Mouse (Mus musculus): Measurements from ENCODE around the gene Tbc1d14. TPM values are rescaled to one million over a fixed set of nuclear protein-coding genes. Genes with fewer than 3 reads are reported as not detected.

Gene Tbc1d14
- total RNA-seq, 2 experiments from 2014 or later = 74.1 to 78.7 TPM

DNA sequence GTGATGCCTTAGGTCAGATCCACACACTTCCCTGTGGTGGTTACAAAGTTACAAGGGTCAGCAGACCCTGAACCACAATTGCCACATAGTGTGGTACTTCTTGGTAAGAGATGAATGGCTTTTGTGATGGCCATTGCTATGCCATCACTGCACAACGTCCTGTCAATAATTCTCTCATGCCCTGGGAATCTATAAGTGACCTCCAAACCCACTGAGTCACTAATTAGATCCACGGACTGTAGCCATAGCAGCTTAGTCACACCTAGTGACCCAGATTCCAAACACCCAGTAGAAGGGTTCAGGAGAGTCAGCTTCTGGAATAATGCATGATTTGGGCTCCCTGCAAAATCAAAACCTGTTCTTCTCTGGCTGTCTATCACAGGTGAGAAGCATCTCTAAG is 67.9 kb downstream of the Tbc1d14 start:
- intact Hi-C loops (cut with DNase I) = no loop called here
- no peak for DNase-seq (ENCODE audit: low spot score in 2 of 2)

DNA sequence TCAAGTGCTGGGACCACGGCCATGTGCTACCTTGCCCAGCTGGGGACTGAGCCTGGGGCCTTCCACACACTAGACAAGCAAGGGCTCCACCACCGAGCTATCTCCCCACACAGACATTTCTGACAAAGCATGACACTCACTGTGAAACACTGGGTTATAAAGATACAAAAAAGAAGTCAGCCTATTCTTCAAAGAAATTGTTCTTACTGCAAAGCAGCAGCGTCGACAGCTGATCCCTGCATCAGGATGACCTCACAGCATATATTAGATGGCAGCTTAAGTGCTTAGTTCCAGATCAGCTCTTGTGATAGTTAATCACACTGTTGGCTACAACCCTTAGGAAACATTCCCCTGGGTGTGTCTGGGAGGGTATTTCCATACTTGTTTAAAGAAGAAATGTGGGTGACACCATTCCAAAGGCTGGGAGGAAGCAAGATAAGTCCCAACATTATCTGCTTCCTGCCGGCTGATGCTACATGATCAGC is 69.8 kb downstream of the Tbc1d14 start:
- DNase-seq (ENCODE audit: low spot score in 2 of 2) = no peak
- intact Hi-C loops (cut with DNase I) = no loop called here

DNA sequence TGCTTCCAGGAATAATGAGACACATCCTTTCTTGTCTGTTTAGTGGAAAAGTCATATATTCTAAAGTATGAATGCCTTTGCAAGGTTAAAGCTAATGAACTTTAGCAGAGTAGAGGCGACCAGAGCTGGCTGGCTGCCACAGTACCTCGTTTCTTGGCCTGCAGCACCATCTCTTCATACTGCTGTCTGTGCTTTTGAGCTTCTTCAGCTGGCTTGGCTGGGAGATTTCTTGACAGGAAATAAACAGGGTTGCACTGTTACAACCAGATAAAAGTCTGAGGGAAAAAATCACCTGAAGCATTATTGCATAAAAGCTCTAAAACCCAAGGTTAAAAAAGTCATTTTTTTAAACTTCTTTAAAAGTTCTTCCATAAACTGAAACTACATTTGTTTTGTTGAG is 70.3 kb downstream of the Tbc1d14 start:
- intact Hi-C loops (cut with DNase I) = no loop called here

DNA sequence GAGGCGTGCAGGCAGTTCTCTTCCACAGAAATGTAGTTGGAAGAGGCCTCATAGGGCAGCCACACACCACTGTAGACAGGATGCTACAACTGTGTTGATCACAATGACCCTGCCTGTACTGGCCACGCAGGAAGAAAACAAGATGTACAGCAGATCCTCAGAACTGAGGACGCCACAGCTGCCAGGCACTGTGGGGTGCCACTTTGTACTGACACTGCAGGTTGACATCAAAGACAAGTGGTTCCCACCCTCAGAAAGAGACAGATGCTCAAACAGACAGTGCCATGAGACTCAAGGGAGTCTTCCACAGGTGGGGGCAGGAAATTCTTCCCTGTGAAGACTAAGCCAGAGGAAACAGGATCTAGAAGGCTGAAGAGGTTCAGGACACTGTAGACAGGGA is 73.3 kb downstream of the Tbc1d14 start:
- intact Hi-C loops (cut with DNase I) = no loop called here
- no peak for DNase-seq (ENCODE audit: low spot score in 2 of 2)

More for the DNA sequence above, 70.3 kb downstream of the Tbc1d14 start:
- DNase-seq (ENCODE audit: low spot score in 2 of 2) = no peak

DNA sequence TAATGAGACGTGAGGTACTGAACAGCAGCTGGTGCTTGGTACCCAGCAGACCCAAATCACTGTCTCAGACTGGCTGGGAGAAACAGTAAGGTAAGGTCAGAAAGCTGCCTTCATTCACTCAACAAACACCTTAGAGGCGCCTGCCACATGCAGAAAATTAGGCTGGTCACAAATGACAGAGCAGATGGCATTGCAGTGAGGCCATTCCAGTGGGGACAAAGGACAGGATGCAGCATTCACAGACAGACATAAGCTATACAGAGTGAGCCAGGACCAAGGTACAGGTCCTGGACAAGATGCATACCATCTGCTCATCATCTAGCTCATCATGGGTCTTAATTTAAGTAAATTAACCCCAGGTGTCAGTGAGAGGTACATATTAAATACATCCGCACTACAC is 75.5 kb downstream of the Tbc1d14 start:
- intact Hi-C loops (cut with DNase I) = no loop called here
- no peak for DNase-seq (ENCODE audit: low spot score in 2 of 2)

DNA sequence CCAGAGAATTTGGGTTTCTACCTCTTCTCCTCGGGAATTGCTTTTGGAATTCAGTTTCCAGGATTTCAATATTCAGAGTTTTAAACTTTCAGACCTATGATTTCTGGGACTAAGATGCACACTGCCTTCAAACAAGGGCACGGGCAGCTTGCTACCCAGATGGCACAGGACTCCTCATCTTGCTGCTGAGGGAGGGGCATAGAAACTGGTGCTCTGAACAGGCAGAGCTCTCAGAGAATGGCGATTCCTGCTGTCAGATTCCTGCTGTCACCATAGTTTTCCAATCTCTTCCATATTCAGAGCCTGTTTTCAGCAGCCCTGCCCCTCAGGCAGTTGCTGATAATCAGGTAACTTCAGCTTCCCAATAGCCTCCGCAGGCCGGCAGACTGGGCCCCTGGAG is 77.5 kb downstream of the Tbc1d14 start:
- intact Hi-C loops (cut with DNase I) = no loop called here
- no peak for DNase-seq (ENCODE audit: low spot score in 2 of 2)

DNA sequence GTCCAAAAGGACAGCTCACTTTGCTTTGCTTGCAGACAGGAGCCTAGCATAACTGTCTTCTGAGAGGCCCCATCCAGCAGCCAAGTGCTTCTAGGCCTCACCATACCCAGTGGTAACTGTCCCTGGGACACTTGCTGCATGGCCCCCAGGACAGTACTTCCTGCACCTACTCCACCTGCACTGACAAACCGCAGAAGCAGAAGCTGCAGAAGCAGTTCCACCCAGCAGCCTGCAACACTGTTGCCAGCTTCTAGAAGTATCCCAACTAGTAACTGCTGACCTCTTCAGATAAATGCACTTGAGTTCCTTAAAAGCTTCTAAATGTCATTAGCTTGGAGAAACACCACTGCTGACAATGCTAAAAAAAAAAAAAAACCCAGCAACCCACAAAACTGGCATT is 78.0 kb downstream of the Tbc1d14 start:
- intact Hi-C loops (cut with DNase I) = no loop called here
- DNase-seq (ENCODE audit: low spot score in 2 of 2) = no peak

DNA sequence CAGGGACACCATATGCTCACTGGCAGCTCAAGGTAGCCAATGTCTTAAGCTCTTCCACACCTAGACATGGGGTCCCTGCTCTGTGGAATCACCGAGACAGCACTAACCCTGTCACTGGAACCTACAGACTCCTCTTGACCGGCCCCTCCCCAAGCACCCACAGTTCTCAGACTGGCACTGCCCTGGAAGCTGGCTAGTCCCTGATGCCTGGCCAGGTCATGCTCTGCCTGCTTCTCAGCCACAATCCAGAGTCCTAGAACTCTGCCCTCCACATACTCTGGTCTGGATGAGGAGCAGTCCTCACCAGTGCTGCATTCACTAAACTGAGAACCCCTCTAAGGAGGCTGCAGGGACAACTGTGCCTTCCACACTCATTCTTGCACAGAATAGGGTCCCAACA is 82.1 kb downstream of the Tbc1d14 start:
- intact Hi-C loops (cut with DNase I) = no loop called here
- no peak for DNase-seq (ENCODE audit: low spot score in 2 of 2)

DNA sequence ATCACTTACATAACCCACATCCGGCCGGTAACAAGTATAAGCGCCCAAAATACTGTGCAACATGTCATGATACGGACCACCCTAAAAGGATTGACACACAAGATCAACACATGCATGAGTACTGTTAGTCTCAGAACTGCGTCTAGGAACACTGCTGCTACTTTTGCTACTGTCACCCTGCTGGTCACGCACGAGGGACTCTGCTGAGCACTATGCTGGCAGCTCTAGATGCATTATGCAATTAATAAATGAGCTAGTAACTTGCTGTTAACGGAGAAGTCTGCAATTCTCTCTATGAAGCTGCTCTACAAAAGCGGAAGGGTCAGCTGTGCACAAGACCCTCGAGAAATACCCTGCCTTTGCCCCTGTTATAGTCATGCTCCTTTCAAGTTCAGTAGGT is 84.7 kb downstream of the Tbc1d14 start:
- intact Hi-C loops (cut with DNase I) = no loop called here

DNA sequence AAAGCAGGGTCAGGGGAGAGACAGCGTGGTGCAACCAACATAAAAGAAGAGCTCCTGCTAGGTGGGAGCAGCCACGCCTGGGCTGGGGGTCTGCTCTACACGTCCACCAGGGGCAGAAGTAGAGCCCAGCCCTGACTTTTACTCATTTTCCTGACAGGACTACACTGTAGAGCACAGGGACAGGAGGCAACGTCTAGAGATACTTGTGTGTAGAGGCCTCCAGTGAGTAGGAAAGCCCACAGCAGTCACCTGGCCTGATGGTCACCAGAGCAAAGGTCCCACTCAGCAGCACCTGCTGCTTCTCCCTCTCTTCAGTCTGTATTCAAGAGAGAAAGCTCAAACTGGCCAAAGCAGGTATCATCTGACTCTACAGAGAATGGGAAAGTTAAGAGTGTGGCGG is 87.4 kb downstream of the Tbc1d14 start:
- intact Hi-C loops (cut with DNase I) = no loop called here
- DNase-seq (ENCODE audit: low spot score in 2 of 2) = no peak

More for the DNA sequence above, 84.7 kb downstream of the Tbc1d14 start:
- no peak for DNase-seq (ENCODE audit: low spot score in 2 of 2)

DNA sequence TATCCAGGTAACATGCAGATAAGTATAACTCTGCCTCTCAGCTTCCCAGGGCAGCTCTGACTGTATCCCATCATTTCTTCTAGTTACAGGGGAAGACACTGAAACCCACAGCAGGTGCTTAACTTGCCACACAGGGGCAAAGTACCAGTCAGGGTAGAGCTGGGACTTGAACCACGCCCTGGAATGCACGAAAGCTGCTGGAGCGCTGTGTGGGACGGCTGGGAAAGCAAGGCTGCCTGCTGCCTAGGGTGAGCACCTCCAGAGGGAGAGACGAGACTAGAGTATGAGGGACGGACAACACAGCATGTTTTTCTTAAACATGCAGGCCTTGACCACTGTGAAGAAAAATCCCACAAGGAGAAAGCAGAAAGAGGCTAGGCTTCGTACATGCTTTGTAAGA is 87.8 kb downstream of the Tbc1d14 start:
- intact Hi-C loops (cut with DNase I) = no loop called here
- DNase-seq (ENCODE audit: low spot score in 2 of 2) = no peak

DNA sequence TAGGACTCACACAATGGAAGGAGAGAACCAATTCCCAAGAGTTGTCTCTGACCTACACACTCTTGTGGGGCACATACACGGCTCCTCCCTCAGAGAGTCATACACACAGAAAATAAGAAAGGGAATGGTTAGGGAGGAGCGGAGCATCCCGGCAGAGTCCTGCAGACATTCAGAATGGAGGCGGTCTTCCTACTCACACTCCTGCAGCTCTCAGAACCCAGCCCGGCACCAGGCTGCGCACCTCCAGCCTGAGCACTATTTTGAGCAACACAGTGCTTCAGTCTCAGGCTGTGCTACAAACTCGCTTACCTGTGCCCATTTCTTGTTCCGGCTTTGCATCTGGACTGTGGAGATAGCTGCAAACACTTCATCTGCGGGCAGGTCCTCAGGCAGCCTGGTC is 98.4 kb downstream of the Tbc1d14 start:
- DNase-seq (ENCODE audit: low spot score in 2 of 2) = peak in 1 of 2 experiments; percentile 39
- intact Hi-C loops (cut with DNase I) = no loop called here

DNA sequence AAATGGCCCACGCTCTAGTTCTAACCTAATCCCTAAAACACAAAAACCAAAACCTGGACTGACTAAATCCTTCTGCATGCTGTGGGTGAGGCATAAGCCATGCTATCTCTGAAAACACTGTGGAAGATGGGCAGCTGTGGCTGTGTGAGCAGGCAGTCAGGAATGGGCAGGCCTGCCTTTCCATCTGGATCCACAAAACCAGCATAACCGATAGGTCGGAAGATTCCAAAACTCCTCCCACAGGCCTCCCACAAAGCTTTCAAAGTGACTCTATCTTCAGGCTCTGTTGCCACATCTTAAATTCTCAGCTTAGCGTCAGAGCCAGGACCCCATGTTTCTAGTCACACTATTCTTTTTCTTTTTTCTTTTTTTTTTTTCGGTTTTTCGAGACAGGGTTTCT is 99.2 kb downstream of the Tbc1d14 start:
- peak in 1 of 2 experiments; percentile 78 for DNase-seq (ENCODE audit: low spot score in 2 of 2)
- intact Hi-C loops (cut with DNase I) = no loop called here

DNA sequence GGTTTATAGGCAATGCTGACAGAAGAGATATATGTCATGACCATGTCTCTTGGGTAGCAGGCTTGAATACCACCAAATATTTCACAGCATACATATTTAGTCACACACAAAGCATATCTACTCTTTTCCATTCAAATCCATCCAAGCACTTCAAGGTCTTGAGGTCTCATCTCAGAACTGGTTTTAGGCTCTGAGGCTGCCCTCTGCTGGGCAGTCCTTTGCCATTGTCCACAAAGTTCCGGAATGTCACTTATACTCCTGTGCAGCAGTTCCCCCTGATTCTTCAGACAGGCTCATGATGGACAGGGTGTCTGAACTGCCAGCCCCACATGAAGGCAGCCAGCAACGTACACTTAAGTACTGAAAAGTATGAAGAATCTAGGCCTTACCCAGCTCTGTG is 103.9 kb downstream of the Tbc1d14 start:
- intact Hi-C loops (cut with DNase I) = no loop called here
- no peak for DNase-seq (ENCODE audit: low spot score in 2 of 2)

DNA sequence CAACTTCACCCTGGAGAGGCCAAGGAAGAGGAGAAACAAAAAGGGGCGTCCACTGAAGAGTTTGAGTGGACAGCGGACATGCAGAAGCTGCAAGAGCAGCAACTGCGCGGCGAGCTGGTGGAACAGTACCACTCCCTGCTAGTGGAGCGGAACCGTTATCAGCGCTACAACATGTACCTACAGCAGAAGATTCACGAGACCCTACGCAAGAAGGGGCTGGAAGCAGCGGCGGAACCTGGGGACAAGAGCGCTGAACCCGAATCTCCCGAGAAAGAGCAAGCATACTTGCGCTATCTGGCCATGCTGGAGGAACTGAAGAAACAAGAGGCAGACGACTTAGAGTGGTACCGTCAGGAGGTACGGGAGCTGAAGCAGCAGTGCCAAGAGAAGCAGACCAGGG is 107.8 kb downstream of the Tbc1d14 start:
- intact Hi-C loops (cut with DNase I) = no loop called here
- DNase-seq (ENCODE audit: low spot score in 2 of 2) = no peak

DNA sequence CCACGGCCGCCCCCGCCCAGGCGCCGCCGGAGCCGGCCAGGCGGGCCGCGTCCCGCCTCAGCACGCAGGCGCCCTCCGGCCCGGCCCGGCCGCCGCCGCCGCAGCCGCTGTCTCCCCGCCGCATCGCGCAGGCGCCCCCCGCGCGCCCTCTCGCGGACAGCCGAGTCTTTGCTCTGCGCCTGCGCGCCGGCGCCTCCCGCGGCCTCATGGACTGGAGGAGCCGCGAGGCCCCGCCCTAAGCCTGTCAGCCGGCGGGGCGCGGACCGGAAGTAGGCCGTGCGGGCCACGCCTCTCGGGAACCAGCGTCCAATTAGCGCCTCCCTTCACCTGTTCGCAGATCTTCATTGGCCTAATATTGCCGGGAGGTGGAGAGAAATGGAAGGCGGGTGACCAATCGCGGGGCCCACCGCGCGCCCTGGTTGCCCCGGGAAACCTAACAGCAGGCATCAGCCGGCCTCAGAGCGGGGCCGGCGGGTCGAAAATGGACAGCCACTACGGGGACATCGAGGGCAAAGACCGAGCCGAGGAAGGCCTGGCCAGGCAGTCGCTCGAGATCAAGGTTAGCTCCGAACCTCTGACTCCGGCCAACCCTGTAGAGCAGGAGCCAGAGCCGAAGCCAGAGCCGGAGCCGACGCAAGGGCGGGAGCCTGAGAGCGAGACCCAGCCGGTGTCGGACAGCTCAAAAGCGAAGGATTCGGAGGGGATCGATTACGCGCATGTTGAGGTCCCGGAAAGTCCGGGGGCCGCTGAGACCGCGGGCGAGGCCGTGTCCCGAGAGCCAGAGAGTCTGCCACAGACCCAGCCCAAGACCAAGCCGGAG is 108.7 kb downstream of the Tbc1d14 start, which contains the start of the genes Tada2b and Ccdc96:
TSS of gene Tada2b (minus strand) at position 115 of the 820 bp plus-strand sequence.
TSS of gene Ccdc96 (plus strand) at position 418 of the 820 bp plus-strand sequence.
- intact Hi-C loops (cut with DNase I) = loop anchor here (5.0 kb wide), 2 partner anchors 48 to 98 kb away; no protein-coding TSS in a partner anchor
- peak; percentile 99 for DNase-seq (ENCODE audit: low spot score in 2 of 2)

DNA sequence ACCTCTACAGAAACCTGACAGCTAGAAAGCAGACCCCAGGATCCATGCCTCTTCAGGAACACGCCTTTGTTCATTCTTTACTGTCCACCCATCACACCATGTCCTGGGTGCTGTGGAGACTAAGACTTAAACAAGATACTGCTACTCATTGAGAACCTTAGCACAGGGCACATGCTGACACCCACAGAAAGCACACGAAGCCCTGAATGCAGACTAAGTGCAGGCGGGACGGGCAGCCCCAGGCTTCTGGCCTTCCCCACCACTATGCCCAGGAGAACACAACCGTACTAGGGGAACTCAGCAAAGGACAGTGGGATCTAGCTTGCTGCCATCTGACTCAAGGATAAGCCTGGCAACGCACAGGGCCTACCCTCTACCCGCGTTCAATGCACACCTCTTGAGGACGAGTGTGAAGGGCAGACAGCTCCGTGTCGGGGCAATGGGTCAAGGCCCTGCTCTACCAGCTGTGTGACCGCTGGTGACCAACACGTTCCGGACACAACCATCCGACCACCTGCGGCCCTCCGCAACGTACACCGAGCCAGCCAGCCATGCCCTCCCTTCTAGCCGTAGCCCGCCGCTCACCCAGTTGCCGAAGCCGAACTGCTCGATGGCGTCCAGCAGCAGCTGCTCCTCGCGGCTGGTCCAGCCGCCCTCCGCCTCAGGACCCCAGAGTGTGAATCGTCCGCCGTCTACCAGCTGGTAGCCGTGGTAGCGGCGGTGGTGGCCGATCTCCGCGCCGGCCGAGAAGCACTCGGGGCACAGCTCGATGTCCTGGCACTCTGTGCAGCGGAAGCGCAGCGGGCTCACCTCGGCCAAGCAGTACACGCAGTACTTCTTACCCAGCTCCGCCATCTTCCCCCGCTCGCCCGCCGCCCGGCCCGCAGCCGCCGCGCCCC is 109.6 kb downstream of the Tbc1d14 start:
- intact Hi-C loops (cut with DNase I) = loop anchor here (5.0 kb wide), 2 partner anchors 49 to 99 kb away; no protein-coding TSS in a partner anchor
- peak; percentile 26 to 54 for DNase-seq (ENCODE audit: low spot score in 2 of 2)

DNA sequence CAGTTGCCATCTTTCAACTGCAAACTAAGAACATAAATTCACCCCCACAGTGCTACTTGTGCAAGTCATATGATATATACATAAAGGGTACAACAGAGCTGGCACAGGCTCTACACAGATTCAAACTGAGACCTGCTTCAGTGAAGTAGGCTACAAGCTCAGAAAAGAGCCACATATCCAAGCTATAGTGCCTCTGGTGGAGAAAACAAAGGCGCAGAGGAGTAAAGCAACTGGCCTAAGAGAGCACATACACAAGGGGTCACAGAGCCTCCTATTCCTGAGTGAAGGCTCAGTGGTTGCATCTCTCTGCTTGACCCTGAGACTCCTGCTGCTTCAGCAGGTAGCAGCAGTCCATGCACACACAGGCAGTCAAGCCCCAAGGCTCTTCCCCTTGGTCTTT is 112.0 kb downstream of the Tbc1d14 start:
- intact Hi-C loops (cut with DNase I) = loop anchor here (5.0 kb wide), 2 partner anchors 51 to 101 kb away; no protein-coding TSS in a partner anchor

DNA sequence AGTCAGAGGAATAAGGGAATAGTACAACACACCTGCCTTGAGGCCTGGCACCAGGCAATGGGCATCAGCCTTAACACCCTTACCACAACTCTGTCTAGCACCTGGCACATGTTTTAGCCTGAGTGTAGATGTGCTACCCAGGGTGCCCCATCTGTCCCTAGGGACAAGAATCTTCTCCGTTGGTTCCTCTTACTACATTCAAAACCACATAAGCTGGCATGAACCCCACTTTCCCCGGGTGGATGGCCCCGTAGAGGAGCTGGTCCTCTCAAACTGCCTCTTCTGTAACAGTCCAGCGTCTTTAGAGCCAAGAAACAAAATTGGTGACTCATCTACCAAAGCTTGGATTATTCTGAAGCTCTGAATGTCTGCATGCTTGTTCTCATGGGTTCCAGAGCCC is 112.7 kb downstream of the Tbc1d14 start:
- intact Hi-C loops (cut with DNase I) = loop anchor here (5.0 kb wide), 2 partner anchors 52 to 102 kb away; no protein-coding TSS in a partner anchor
- no peak for DNase-seq (ENCODE audit: low spot score in 2 of 2)

More for the DNA sequence above, 112.0 kb downstream of the Tbc1d14 start:
- DNase-seq (ENCODE audit: low spot score in 2 of 2) = no peak

DNA sequence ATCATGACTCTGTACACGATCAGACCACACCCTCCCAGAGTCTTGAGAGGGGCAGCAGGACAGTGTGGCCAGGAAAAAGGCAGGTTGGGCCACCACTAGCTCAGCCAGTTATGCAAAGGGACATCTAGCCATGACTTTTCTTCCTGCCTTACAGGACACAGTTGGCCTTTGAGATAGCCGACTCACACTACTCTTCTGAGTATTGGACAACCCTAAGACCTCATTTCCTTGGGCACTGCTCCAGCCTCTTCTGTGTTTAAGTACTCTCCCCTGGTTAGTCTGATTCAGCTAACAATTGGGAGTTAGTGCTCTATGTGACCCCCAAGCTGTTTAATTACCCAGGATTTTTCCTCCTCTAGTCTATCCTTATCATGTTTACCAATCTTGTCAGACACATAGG is 113.3 kb downstream of the Tbc1d14 start:
- intact Hi-C loops (cut with DNase I) = loop anchor here (5.0 kb wide), 2 partner anchors 53 to 103 kb away; no protein-coding TSS in a partner anchor
- no peak for DNase-seq (ENCODE audit: low spot score in 2 of 2)

Data from left cerebral cortex, postnatal 25 days (tissue).